Mouse (Mus musculus): ENCODE data around the gene Apoc2.

DNA sequence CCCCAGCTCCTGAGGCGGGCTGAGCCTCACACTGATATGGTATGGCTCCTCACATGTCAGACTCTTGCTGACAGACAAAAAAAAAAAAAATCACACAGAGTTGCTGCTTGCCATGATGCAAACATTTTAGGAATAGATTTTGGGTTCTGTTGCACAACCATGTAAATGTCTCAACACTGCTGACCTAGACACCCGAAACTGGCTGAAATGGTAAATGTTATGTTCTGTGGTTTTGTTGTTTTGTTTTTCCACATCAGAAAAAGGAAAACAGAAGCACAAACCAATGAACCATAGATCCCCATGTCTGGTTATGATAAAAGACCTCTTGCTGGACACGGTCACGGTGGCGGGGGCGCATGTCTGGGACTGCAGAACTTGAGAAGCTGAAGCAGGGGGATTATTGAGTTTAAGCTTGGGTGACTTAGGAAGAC lies 6.0 kb upstream of the Apoc2 start:
- no peak for TF ChIP-seq CTCF (IDR thresholded peaks at IDR 0.05)
- no peak for TF ChIP-seq POLR2A (IDR thresholded peaks at IDR 0.05; ENCODE audit: insufficient read depth, low read depth, low read length)
- TF ChIP-seq EP300 (IDR thresholded peaks at IDR 0.05; ENCODE audit: insufficient read depth, low read depth, low read length) = no peak

All from heart, adult 2 months (tissue).